Mouse (Mus musculus) right cerebral cortex, adult 18-20 months (tissue): ENCODE data around the gene Ccdc127.

ENCODE experiments used
- DNase-seq: peaks from one replicate; pipeline ENCODE4 v3.0.0; 2022; ENCODE audit warnings: mixed read lengths

Ccdc127 gene

GRCm38 (mm10) chr13:74349566-74350434, at the start of gene Ccdc127, which contains the start of gene Sdha:
Gene Ccdc127 (plus strand): TSS chr13:74350309.
Gene Sdha (minus strand): TSS chr13:74350280.
- DNase-seq, result peak; percentile 96

DNA sequence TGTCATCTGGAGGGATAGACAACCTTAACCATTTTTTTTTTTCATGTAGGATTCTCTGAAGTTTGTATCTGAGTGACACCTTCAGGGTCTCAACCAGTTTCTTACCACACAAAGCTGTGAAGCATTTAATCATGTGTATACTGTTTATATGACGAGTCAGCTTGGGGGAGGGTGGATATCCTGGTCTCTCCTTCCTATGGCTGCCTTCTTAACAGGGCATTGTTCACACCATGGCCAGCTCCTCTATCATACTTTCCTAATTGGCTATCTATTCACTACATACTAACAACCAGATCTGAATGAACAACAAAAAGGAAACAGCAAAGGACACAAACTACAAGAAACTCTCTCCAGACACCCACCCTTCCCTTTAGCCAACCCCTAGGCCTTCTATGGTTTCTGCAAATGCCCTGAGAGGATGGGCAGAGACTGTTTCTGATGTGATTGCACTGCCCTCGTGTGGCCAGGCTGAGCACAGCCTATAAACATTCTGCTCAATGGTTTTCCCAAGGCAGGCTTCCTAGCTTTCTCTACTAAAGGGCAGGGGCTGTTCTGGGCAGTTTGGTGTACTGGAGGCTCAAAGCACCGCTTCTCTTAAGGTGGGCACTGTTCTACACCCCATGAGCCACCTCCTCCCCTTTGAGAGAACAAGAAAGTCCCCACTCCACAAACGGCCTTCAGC, 49.0 kb upstream of the Ccdc127 start:
- peak; percentile 64 for DNase-seq

DNA sequence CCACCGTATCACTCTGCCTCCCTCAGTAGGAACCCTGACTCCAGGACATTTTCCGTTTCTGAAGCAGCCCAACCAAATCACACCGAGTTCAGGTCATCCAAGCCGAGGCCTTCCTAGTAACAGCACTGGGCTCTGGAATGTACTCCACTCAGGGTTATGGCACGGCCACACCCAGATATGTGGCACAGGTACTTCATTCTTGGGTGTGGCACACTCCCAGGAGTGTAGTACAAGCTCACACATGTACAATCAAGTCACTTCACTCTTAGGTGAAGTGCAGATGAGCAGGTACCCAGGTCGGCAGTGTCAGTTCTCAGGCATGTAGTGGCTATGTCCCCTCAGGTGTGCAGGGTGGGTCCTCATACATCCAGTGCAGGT, 48.5 kb upstream of the Ccdc127 start:
- DNase-seq, result no peak

DNA sequence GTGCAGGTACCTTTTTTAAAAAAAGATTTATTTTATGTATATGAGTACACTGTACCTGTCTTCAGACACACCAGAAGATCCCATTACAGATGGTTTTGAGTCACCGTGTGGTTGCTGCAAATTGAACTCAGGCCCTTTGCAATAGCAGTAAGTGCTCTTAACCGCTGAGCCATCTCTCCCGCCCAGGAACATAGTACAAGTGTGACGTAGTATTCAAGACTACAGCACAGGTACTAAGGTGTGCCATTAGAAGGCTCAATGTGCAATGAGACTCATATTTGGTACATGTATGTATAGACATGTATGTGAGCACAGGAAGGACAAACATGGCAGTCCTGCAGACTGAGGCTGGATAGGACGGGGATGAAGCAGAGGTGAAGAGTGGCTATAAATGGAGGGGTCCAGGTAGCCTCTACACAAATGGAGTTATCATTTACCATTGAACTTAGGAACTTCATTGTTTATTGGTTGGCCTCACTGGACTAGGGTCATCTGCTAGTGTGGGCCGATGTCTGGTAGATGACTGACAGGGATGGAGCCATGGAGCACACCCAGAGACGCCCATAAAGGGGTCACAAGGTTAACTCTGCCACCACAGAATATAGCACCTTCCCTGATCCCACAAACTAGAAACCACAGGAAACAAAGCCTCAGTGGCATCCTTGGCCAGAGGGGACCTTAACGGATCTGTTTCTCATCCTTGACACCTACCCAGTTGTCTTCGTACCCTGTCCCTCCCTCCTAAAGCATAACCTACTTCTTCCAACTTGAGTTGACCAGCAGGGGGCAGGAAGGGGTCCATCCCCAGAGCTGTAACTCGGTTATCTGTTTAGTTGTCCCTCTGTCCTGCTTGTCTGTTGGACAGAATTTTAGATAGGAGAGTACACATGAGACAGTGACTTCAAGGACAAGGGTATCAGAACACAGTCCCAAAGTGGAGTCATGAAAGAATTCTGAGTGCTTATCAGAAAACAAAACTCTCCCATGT, 47.8 kb upstream of the Ccdc127 start:
- DNase-seq, result no peak

DNA sequence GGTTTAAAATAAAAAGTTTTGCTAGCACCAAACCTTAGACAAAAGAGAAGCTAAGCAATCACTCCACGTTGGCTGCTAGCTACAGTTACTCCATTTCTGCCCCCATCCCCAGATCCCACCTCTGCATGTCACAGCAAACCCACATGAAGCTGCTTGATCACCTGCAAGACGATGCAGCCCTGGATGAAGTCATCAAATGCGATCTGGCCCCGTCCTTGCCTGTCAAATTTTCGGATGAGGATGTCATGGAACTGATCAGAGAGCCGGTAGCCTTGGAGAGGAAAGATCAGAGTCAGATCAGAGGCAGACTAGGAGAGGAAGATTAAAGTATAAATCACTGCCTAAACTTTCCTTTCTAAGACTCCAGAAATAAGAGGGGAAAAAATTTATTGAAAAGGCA, 44.7 kb upstream of the Ccdc127 start:
- no peak for DNase-seq

DNA sequence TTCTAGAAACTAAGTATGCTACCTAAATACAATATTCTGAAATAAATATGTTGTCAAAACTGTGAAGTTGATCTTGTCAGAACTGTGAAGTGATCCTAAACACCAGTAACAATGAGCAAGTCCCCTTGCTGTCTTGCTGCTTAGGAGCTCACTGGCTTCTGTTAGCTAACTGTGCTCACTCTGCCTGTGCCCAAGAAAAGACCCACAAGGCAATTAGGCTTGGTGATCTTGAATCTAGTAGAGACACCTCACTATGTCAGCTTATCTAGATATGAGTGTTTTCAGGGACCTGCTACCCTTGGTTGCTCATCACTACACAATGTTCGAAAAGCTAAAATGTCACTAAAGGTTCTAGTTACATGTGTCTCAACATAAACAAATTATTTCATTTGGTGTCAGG, 44.3 kb upstream of the Ccdc127 start:
- no peak for DNase-seq

DNA sequence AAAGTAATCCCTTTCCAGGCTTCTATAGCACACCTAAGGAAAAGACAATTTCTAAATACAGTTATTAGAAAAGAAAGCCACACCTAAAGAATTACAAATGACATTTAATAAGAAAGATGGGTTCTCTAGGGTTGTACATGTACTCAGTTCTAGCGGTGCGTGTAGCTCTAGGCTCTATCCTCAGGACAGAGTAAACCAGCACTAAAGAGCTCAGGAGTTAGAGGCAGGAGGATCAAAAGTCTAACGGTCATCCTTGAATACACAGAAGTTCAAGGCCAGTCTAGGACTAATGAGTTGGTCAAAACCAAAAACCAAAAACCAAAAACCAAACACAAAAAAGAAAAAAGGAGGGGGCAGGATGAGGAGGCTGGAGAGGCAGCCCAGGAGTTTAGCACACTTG, 35.5 kb upstream of the Ccdc127 start:
- no peak for DNase-seq

DNA sequence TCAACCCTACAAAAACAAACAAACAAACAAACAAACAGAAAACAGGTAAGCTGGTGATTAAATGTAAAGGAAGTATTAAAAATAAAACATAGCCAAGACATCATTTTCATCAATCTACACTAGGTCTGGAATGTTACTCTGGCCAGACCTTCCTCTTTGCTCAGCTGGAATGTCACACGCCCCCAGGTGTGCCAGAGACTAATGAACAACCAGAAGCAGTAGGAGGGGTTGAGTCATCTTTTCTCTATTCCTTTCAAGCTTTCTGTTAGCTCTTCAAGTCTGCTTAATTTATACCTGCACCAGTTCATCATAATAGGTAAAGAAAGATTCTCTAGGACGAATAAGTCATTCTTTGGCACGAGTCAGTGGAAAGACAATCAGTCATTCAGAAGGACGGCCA, 33.7 kb upstream of the Ccdc127 start:
- DNase-seq, result no peak

DNA sequence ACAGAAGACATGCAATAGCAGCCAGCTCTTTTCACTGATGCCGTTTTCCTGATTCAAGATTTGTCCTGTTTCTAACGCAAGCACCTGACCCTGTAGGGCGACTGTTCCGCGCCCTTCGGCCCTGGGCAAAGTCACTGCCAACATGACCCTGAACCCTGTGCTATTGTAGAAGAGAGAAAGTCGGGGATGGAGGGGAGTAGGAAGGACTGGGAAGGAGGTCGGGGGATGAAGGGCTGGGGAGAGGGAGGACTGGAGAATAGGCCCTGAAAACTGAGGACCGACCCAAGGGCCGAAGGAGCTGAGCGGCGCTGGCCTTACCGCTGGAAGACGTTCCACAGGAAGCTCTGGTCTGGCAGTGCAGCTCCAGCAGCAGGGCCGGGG, 33.3 kb upstream of the Ccdc127 start:
- peak; percentile 13 for DNase-seq

- DNase-seq, result peak; percentile 96
Measured at GRCm38 (mm10) chr13:74317170-74317849, 32.8 kb upstream of the Ccdc127 start, which contains the start of gene Pdcd6. Gene Pdcd6 (minus strand): TSS chr13:74317580.

GRCm38 (mm10) chr13:74329321-74329720, 20.8 kb upstream of the Ccdc127 start:
- DNase-seq, result no peak

GRCm38 (mm10) chr13:74341036-74341435, 9.1 kb upstream of the Ccdc127 start:
- no peak for DNase-seq

DNA sequence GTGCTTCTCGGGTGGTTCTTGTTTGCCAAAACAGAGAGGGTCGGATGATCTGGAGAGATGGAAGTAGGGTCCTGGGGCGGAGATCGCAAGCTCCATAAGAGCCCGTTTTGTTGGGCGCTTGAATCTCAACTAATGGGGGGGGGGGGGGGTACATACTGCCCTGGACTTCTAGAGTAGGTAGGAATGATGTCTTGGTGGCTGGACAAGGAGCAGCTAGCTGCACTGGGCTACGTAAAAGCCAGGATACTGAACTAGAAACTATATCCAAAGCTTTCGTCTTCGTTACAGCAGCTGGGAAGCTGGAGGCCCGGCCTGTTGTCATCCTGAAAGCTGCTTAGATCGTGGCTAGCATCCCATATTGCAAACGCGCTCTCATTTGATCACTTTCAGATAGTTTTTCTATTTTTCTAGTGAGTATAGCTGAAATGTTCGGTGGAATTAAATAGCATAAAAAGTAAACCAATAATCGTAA, 362 bp downstream of the Ccdc127 start:
- DNase-seq, result no peak

DNA sequence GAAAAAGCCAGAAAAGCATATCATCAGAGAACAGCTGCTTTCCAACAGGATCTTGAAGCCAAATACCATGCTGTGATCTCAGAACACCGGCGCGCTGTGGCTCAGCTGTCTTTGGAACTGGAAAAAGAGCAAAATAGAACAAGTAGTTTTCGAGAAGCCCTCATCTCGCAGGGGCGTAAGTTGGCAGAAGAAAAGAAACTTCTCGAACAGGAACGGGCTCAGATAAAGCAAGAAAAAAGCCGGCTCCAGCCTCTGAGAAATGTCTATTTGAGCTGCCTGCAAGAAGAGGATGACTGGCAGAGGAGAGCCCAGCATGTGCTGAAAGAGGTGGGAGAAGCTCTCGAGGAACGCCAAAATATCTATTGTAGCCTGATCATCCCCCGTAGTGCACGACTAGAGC, 6.4 kb downstream of the Ccdc127 start:
- DNase-seq, result no peak

- DNase-seq, result no peak
Measured at GRCm38 (mm10) chr13:74362218-74362617, 12.1 kb downstream of the Ccdc127 start.

DNA sequence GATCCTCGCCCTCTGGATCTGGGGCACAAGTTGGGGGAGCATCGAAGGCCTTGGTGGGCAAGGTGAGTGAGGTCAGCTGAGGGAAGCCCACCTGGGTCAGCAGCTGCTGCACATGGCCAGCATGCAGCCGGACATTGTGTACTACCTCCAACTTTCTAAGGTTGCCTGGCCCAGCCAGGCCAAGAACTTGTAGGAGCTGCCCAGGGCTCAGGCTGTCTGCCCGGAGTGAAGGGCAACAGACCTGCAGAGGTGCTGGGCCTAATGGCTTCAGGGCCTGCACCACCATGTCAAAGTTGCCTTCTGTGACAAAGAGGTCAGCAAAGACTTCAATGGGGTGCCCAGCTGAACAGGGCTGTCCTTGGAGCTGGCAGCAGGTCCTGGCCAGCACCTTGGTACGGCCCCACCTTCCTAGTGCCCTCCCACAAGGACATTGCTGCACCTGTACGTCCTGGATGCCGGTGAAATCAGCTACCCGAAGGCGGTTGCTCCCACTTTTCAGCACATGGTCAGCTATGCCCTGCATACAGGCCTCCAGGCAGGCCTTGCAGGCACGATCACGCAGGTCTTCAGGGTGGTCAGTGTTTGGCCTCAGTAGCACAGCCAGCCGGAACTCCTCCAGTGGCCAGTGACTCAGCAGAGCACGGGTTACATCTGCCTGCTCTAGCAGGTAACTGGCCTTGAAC, 13.2 kb downstream of the Ccdc127 start:
- DNase-seq, result no peak

DNA sequence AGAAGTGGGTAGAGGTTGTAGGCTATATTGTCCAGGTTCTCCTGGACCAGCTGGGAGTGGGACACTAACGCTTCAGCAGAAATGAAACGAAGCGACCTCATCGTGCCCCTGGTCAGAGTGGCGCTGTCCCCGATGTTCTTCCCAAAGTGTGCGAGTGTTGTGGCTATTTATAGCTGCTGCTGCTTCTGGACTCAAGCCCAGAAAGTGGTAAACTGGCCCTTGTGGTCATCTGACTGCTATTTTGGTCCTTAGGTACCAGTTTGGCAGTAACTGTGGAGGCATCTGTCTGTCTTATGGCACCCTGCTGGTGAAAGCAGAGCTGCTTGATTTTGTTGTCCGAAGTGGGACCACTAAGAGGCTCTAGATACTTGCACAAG, 13.7 kb downstream of the Ccdc127 start, which contains the start of gene Lrrc14b:
Gene Lrrc14b (minus strand): TSS at position 147 of the 377 bp plus-strand sequence.
- DNase-seq, result no peak

- DNase-seq, result no peak
Measured at GRCm38 (mm10) chr13:74381533-74382276, 31.6 kb downstream of the Ccdc127 start.

DNA sequence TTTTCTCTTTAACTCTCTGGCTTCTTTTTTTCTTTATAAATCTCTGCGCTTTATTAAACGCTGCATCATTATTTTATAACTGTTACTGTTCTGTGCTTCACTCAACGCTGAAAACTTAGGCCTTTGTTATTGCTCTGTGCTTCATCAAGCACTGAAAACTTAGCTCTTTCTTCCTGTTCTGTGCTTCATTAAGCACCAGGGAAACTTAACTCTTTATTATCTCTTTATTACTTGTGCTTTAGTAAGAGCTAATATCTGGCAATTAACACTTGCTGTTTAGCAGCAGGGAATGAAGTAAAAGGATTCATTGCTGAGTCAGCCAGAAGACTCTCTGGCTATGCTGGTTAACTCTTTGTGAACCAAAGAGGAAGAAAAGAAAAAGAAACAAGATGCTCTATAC, 32.2 kb downstream of the Ccdc127 start:
- DNase-seq, result no peak

- DNase-seq, result no peak
Measured at GRCm38 (mm10) chr13:74389730-74390129, 39.6 kb downstream of the Ccdc127 start.
